Mouse (Mus musculus): Measurements from ENCODE around the gene Gm5134. TPM values are rescaled to one million over a fixed set of nuclear protein-coding genes. Genes with fewer than 3 reads are reported as not detected.

Gene Gm5134
- polyA plus RNA-seq, 1 experiment from 2014 or later: 0.04 TPM

GRCm38 (mm10) chr10:76046754-76047153, 92.4 kb downstream of the Gm5134 start:
- WGBS (ENCODE audit: insufficient replicate concordance): 10% methylated on average over 1 of the region's 1 CpGs

DNA sequence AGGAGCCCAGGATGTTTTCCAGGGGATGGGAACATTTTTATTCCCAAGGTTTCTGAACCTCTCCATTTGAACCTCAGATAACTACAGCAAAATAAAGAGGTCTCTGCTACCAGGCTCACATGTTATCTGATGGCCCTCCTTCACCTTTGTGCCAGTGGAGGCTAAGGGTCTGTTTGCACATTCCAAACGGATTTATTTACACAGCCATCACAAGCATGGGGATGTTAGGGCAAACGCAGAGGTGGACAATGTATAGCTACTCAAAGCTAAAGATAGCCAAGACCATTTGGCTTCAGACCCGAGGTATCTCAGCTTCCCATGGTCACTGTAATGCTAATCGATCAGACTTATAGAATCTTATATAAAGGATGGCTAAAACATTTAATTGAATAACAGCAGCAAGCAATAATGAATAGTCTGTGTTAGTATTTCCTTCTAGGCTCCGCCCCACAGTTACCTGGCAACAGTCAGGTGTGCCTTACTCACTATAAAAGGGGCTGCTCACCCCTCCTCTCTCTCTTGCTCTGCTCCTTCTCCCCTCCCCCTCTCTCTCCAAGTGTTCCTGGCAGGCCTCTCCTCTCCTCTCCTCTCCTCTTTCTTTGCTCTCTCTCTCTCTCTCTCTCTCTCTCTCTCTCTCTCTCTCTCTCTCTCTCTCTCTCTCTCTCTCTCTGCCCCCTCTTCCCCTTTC, 93.0 kb downstream of the Gm5134 start:
- ATAC-seq (peak; percentile 65; the same call in 1 of the 2 replicates), DNase-seq (no peak)
- H3K27me3 ChIP-seq (ENCODE audit: insufficient read depth, low read length): no peaks in the 10 kb centered on the region
- TF ChIP-seq EP300 (IDR thresholded peaks at IDR 0.05; ENCODE audit: low read depth): no peak
- TF ChIP-seq CTCF (IDR thresholded peaks at IDR 0.05; ENCODE audit: low read depth): no peak
- no peak overlapping the region for H3K4me3 ChIP-seq (ENCODE audit: low read depth, low read length)
- 28% methylated on average over 5 of the region's 5 CpGs for WGBS (ENCODE audit: insufficient replicate concordance)
- no peaks in the 10 kb centered on the region for H3K9me3 ChIP-seq (ENCODE audit: low read length)
- no peak overlapping the region for H3K4me2 ChIP-seq (ENCODE audit: low read depth, low read length)
- peaks cover 3% of the 10 kb centered on the region; the same call in 1 of the 2 replicates for H3K4me1 ChIP-seq (ENCODE audit: insufficient read depth)
- H3K9ac ChIP-seq (replicated peaks): no peak overlapping the region
- no peaks in the 10 kb centered on the region for H3K36me3 ChIP-seq (replicated peaks; ENCODE audit: insufficient read depth, low read length)
- peak overlapping the region; percentile 64 for H3K27ac ChIP-seq (ENCODE audit: low read depth)

More at GRCm38 (mm10) chr10:76046754-76047153, 92.4 kb downstream of the Gm5134 start:
- Histone ChIP-seq H3K9ac (replicated peaks) (no peak overlapping the region), H3K4me1 (ENCODE audit: insufficient read depth) (peaks cover 3% of the 10 kb centered on the region; the same call in 1 of the 2 replicates), H3K4me2 (ENCODE audit: low read depth, low read length) (no peak overlapping the region), H3K27me3 (ENCODE audit: insufficient read depth, low read length) (no peaks in the 10 kb centered on the region), H3K9me3 (ENCODE audit: low read length) (no peaks in the 10 kb centered on the region), H3K27ac (ENCODE audit: low read depth) (peak overlapping the region; percentile 64), H3K36me3 (replicated peaks; ENCODE audit: insufficient read depth, low read length) (no peaks in the 10 kb centered on the region), H3K4me3 (ENCODE audit: low read depth, low read length) (no peak overlapping the region)
- no peak for TF ChIP-seq CTCF (IDR thresholded peaks at IDR 0.05; ENCODE audit: low read depth)
- no peak for TF ChIP-seq EP300 (IDR thresholded peaks at IDR 0.05; ENCODE audit: low read depth)
- ATAC-seq: peak; percentile 38; the same call in 1 of the 2 replicates
- DNase-seq: no peak

- WGBS (ENCODE audit: insufficient replicate concordance): 39% methylated on average over 6 of the region's 6 CpGs
- H3K27ac ChIP-seq (ENCODE audit: low read depth): peak overlapping the region; percentile 66
- H3K36me3 ChIP-seq (replicated peaks; ENCODE audit: insufficient read depth, low read length): no peaks in the 10 kb centered on the region
- no peak overlapping the region for H3K4me2 ChIP-seq (ENCODE audit: low read depth, low read length)
- no peak overlapping the region for H3K9ac ChIP-seq (replicated peaks)
- no peak for TF ChIP-seq EP300 (IDR thresholded peaks at IDR 0.05; ENCODE audit: low read depth)
- TF ChIP-seq CTCF (IDR thresholded peaks at IDR 0.05; ENCODE audit: low read depth): no peak
- DNase-seq (no peak), ATAC-seq (peak; percentile 79)
- H3K4me1 ChIP-seq (ENCODE audit: insufficient read depth): peaks cover 3% of the 10 kb centered on the region; the same call in 1 of the 2 replicates
- H3K4me3 ChIP-seq (ENCODE audit: low read depth, low read length): no peak overlapping the region
- no peaks in the 10 kb centered on the region for H3K27me3 ChIP-seq (ENCODE audit: insufficient read depth, low read length)
- H3K9me3 ChIP-seq (ENCODE audit: low read length): no peaks in the 10 kb centered on the region
These were observed 94.7 kb downstream of the Gm5134 start for GRCm38 (mm10) chr10:76048967-76049366.

- H3K27me3 ChIP-seq (ENCODE audit: insufficient read depth, low read length): no peaks in the 10 kb centered on the region
- ATAC-seq: no peak
These were observed 97.5 kb downstream of the Gm5134 start for GRCm38 (mm10) chr10:76051860-76052259.

More at GRCm38 (mm10) chr10:76051860-76052259, 97.5 kb downstream of the Gm5134 start:
- H3K4me3 ChIP-seq (ENCODE audit: low read depth, low read length): no peak overlapping the region
- TF ChIP-seq EP300 (IDR thresholded peaks at IDR 0.05; ENCODE audit: low read depth) (no peak), CTCF (IDR thresholded peaks at IDR 0.05; ENCODE audit: low read depth) (no peak)
- H3K4me2 ChIP-seq (ENCODE audit: low read depth, low read length): no peak overlapping the region
- H3K9me3 ChIP-seq (ENCODE audit: low read length): no peaks in the 10 kb centered on the region
- no peak overlapping the region for H3K9ac ChIP-seq (replicated peaks)
- H3K36me3 ChIP-seq (replicated peaks; ENCODE audit: insufficient read depth, low read length): no peaks in the 10 kb centered on the region
- DNase-seq: no peak
- WGBS (ENCODE audit: insufficient replicate concordance): 86% methylated on average over 11 of the region's 11 CpGs
- no peak overlapping the region for H3K27ac ChIP-seq (ENCODE audit: low read depth)
- H3K4me1 ChIP-seq (ENCODE audit: insufficient read depth): no peaks in the 10 kb centered on the region

Small RNAs within 50 kb of the gene (microRNA-seq; reads per million reads assigned to microRNA genes)
- not detected for gene Mir6409

Other genes with a start within 250 kb of the Gm5134 start
- gene Cabin1, start 190.2 kb upstream of the Gm5134 start, polyA plus RNA-seq (2015; fragmentation: Nextera tagmentation; extraction: Ambion mirVana): 8.2 and 9.1 TPM in 2 replicates
- gene Ddt, start 181.1 kb upstream of the Gm5134 start, polyA plus RNA-seq (2015; fragmentation: Nextera tagmentation; extraction: Ambion mirVana): 739 and 838 TPM in 2 replicates
- gene Gm20441, start 173.6 kb upstream of the Gm5134 start, polyA plus RNA-seq (2015; fragmentation: Nextera tagmentation; extraction: Ambion mirVana): 0.24 TPM in 1 of 2 replicates, not detected in the other
- gene Gstt3, start 173.1 kb upstream of the Gm5134 start, polyA plus RNA-seq (2015; fragmentation: Nextera tagmentation; extraction: Ambion mirVana): 32.6 and 39.3 TPM in 2 replicates
- 77.5 and 78.5 TPM in 2 replicates for gene Gstt1, start 155.9 kb upstream of the Gm5134 start, polyA plus RNA-seq (2015; fragmentation: Nextera tagmentation; extraction: Ambion mirVana)
- not detected in 2 replicates for gene Gstt4, start 132.0 kb upstream of the Gm5134 start, polyA plus RNA-seq (2015; fragmentation: Nextera tagmentation; extraction: Ambion mirVana)
- 148 and 175 TPM in 2 replicates for gene Gstt2, start 117.1 kb upstream of the Gm5134 start, polyA plus RNA-seq (2015; fragmentation: Nextera tagmentation; extraction: Ambion mirVana)
- gene Mif, start 94.3 kb upstream of the Gm5134 start, polyA plus RNA-seq (2015; fragmentation: Nextera tagmentation; extraction: Ambion mirVana): 1,043 and 1,160 TPM in 2 replicates
- gene Derl3, start 61.1 kb upstream of the Gm5134 start, polyA plus RNA-seq (2015; fragmentation: Nextera tagmentation; extraction: Ambion mirVana): 0.52 and 0.95 TPM in 2 replicates
- gene Smarcb1, start 32.9 kb upstream of the Gm5134 start, polyA plus RNA-seq (2015; fragmentation: Nextera tagmentation; extraction: Ambion mirVana): 35.5 and 36.0 TPM in 2 replicates
- gene Chchd10, start 21.4 kb upstream of the Gm5134 start, polyA plus RNA-seq (2015; fragmentation: Nextera tagmentation; extraction: Ambion mirVana): 1,168 and 1,173 TPM in 2 replicates
- 2.8 and 3.6 TPM in 2 replicates for gene Mmp11, start 18.0 kb upstream of the Gm5134 start, polyA plus RNA-seq (2015; fragmentation: Nextera tagmentation; extraction: Ambion mirVana)
- 6.9 and 8.6 TPM in 2 replicates for gene Gm867, start 13.8 kb upstream of the Gm5134 start, polyA plus RNA-seq (2015; fragmentation: Nextera tagmentation; extraction: Ambion mirVana)
- 61.6 and 65.5 TPM in 2 replicates for gene Vpreb3, start 11.5 kb upstream of the Gm5134 start, polyA plus RNA-seq (2015; fragmentation: Nextera tagmentation; extraction: Ambion mirVana)
- gene Zfp280b, start 78.1 kb downstream of the Gm5134 start, polyA plus RNA-seq (2015; fragmentation: Nextera tagmentation; extraction: Ambion mirVana): 7.3 and 8.3 TPM in 2 replicates
- not detected in 2 replicates for gene Slc5a4b, start 156.4 kb downstream of the Gm5134 start, polyA plus RNA-seq (2015; fragmentation: Nextera tagmentation; extraction: Ambion mirVana)
- gene Slc5a4a, start 192.9 kb downstream of the Gm5134 start, polyA plus RNA-seq (2015; fragmentation: Nextera tagmentation; extraction: Ambion mirVana): not detected in 2 replicates

Measured in liver, postnatal 0 days (tissue).